ENCODE assay signal across 22 mouse cellular contexts in genomic region chr8:79048388-79049005, GRCm38 (mm10). TPM values are rescaled to one million over a fixed set of nuclear protein-coding genes. Genes with fewer than 3 reads are reported as not detected.
A peak's percentile ranks its signal among the peaks of the same experiment; 100 is the strongest.
DNase-seq lines count a peak whose midpoint lies in the region; ATAC-seq and TF ChIP-seq lines count a peak whose summit lies in the region.
"Had no signal": no experiment of that assay in that cellular context is flagged by ENCODE, and none has a peak within 500 bp of the region (broad histone marks: within the 10 kb centered on the region; RNA-seq: fewer than 3 reads in every experiment).

No protein-coding gene starts in this region.

- no peak overlapping the region for H3K9ac ChIP-seq in lung, postnatal 0 days (replicated peaks; ENCODE audit: low read depth)
- H3K9ac ChIP-seq in liver, embryonic 16.5 days (ENCODE audit: low read depth, low read length) = no peak overlapping the region
- H3K9ac ChIP-seq: forebrain, embryonic 13.5 days; heart, embryonic 15.5 days; hindbrain, embryonic 12.5 days; intestine, embryonic 15.5 days; lung, embryonic 15.5 days; midbrain, embryonic 12.5 days; neural tube, embryonic 13.5 days had no signal

- 51% methylated on average over 6 of the region's 6 CpGs for WGBS in kidney, adult 2 months
- 57% methylated on average over 6 of the region's 6 CpGs for WGBS in lung, postnatal 0 days
- 58% methylated on average over 6 of the region's 6 CpGs for WGBS in liver, embryonic 16.5 days (ENCODE audit: insufficient replicate concordance)

- peak; percentile 43 for DNase-seq in kidney, adult 2 months
- DNase-seq in kidney, adult 9 months = no peak
- peak; percentile 50 for DNase-seq in lung, postnatal 0 days (ENCODE audit: low spot score)
- DNase-seq in lung, postnatal 4 days = no peak
- no peak for DNase-seq in heart, postnatal 14 days
- no peak for DNase-seq in embryo, embryonic 10.5 days (ENCODE audit: low spot score)
- DNase-seq: adrenal gland, adult 8-10 months; cerebellum, adult 2 months; cerebellum, postnatal 14 days; gastrocnemius, postnatal 10 days; heart, postnatal 36 days; lung, postnatal 36 days had no signal

- no peak overlapping the region for H3K4me2 ChIP-seq in lung, postnatal 0 days (replicated peaks; ENCODE audit: low read depth, low read length)
- no peak overlapping the region for H3K4me2 ChIP-seq in liver, embryonic 16.5 days (ENCODE audit: low read depth, low read length)
- H3K4me2 ChIP-seq: forebrain, embryonic 13.5 days; heart, embryonic 15.5 days; hindbrain, embryonic 12.5 days; intestine, embryonic 15.5 days; lung, embryonic 15.5 days; midbrain, embryonic 12.5 days; neural tube, embryonic 13.5 days had no signal

- no peaks in the 10 kb centered on the region for H3K9me3 ChIP-seq in lung, postnatal 0 days (ENCODE audit: low read length)
- no peaks in the 10 kb centered on the region for H3K9me3 ChIP-seq in liver, embryonic 16.5 days (replicated peaks; ENCODE audit: control insufficient read depth, low read length)
- H3K9me3 ChIP-seq: forebrain, embryonic 13.5 days; heart, embryonic 15.5 days; hindbrain, embryonic 12.5 days; intestine, embryonic 15.5 days; lung, embryonic 15.5 days; megakaryocyte, embryonic 14.5 days; midbrain, embryonic 12.5 days; neural tube, embryonic 13.5 days had no signal

- intact Hi-C loops in heart, postnatal 14 days (cut with DNase I) = no loop called here

- H3K27me3 ChIP-seq in kidney, adult 2 months (replicated peaks; ENCODE audit: control insufficient read depth, insufficient read depth, low read length) = no peaks in the 10 kb centered on the region
- no peaks in the 10 kb centered on the region for H3K27me3 ChIP-seq in lung, postnatal 0 days (replicated peaks; ENCODE audit: insufficient read depth, low read length)
- no peaks in the 10 kb centered on the region for H3K27me3 ChIP-seq in liver, embryonic 16.5 days (ENCODE audit: control insufficient read depth, insufficient read depth, low read depth, low read length)
- H3K27me3 ChIP-seq: forebrain, embryonic 13.5 days; heart, embryonic 15.5 days; hindbrain, embryonic 12.5 days; intestine, embryonic 15.5 days; lung, embryonic 15.5 days; megakaryocyte, embryonic 14.5 days; midbrain, embryonic 12.5 days; neural tube, embryonic 13.5 days had no signal

- TF ChIP-seq POLR2A in kidney, adult 2 months (IDR thresholded peaks at IDR 0.05; ENCODE audit: low read depth, low read length) = no peak

- H3K36me3 ChIP-seq in kidney, adult 2 months (ENCODE audit: control insufficient read depth, insufficient read depth, low read length) = no peaks in the 10 kb centered on the region
- H3K36me3 ChIP-seq in lung, postnatal 0 days (ENCODE audit: insufficient read depth, low read length) = no peaks in the 10 kb centered on the region
- no peaks in the 10 kb centered on the region for H3K36me3 ChIP-seq in liver, embryonic 16.5 days (ENCODE audit: control insufficient read depth, insufficient read depth)
- H3K36me3 ChIP-seq: heart, embryonic 15.5 days; intestine, embryonic 15.5 days; lung, embryonic 15.5 days had no signal

- no peak overlapping the region for H3K27ac ChIP-seq in kidney, adult 2 months (ENCODE audit: insufficient read depth, low read depth, low read length)
- no peak overlapping the region for H3K27ac ChIP-seq in lung, postnatal 0 days (ENCODE audit: low read length)
- 0 out of 2 replicates have a peak overlapping the region, but pooled peaks have one; percentile 23 for H3K27ac ChIP-seq in liver, embryonic 16.5 days (ENCODE audit: low read length)
- H3K27ac ChIP-seq: forebrain, embryonic 13.5 days; heart, embryonic 15.5 days; hindbrain, embryonic 12.5 days; hindbrain, postnatal 0 days; intestine, embryonic 15.5 days; lung, embryonic 15.5 days; midbrain, embryonic 12.5 days; neural tube, embryonic 13.5 days had no signal

- TF ChIP-seq CTCF in kidney, adult 2 months (conservative IDR thresholded peaks at IDR 0.05; ENCODE audit: insufficient read depth, insufficient read length, low read depth, low read length) = no peak
- TF ChIP-seq CTCF in lung, postnatal 0 days (IDR thresholded peaks at IDR 0.05) = no peak

- no peak for TF ChIP-seq EP300 in lung, postnatal 0 days (IDR thresholded peaks at IDR 0.05)

- H3K4me1 ChIP-seq in kidney, adult 2 months (ENCODE audit: control insufficient read depth, insufficient read depth, low read length) = peaks cover 4% of the 10 kb centered on the region; the same call in 1 of the 2 replicates
- H3K4me1 ChIP-seq in lung, postnatal 0 days (ENCODE audit: insufficient read depth, low read depth, low read length) = no peaks in the 10 kb centered on the region
- no peaks in the 10 kb centered on the region for H3K4me1 ChIP-seq in liver, embryonic 16.5 days (ENCODE audit: control insufficient read depth, low read depth, low read length)
- H3K4me1 ChIP-seq: forebrain, embryonic 13.5 days; hindbrain, embryonic 12.5 days; lung, embryonic 15.5 days; midbrain, embryonic 12.5 days; neural tube, embryonic 13.5 days had no signal

- H3K4me3 ChIP-seq in kidney, adult 2 months (ENCODE audit: insufficient read depth, low read depth, low read length) = no peak overlapping the region
- no peak overlapping the region for H3K4me3 ChIP-seq in lung, postnatal 0 days (ENCODE audit: low read depth, low read length)
- H3K4me3 ChIP-seq in liver, embryonic 16.5 days (ENCODE audit: low read depth, low read length) = no peak overlapping the region
- H3K4me3 ChIP-seq: forebrain, embryonic 13.5 days; heart, embryonic 15.5 days; hindbrain, embryonic 12.5 days; intestine, embryonic 15.5 days; lung, embryonic 15.5 days; megakaryocyte, embryonic 14.5 days; midbrain, embryonic 12.5 days; neural tube, embryonic 13.5 days had no signal

- peak; percentile 86 for ATAC-seq in lung, postnatal 0 days
- ATAC-seq in liver, embryonic 16.5 days (ENCODE audit: low read depth) = peak; percentile 88
- ATAC-seq: forebrain, embryonic 13.5 days; hindbrain, postnatal 0 days; intestine, embryonic 15.5 days had no signal

RNA-seq across cellular contexts. Expression of gene Zfp827, which starts 20.3 kb away (rescaled TPM):
- 9.6 and 11.4 TPM in 2 replicates for polyA plus RNA-seq in kidney, adult 2 months (2012; rRNA removed)
- polyA plus RNA-seq in lung, postnatal 0 days (2015; fragmentation: Nextera tagmentation; extraction: Ambion mirVana) = 3.4 and 4.2 TPM in 2 replicates
- 0.65 and 0.66 TPM in 2 replicates for polyA plus RNA-seq in liver, embryonic 16.5 days (2015; fragmentation: Nextera tagmentation; extraction: Ambion mirVana)
- 10 to 100 TPM; 18.4 to 20.2 TPM for total RNA-seq in heart, postnatal 14 days (2021)

Comparison
In these comparisons a context has a peak if more than half of its experiments do, and no peak if none do; other contexts are left out.
1. DNase-seq: peak in kidney, adult 2 months (single experiment) and lung, postnatal 0 days (single experiment); none in kidney, adult 9 months (single experiment), lung, postnatal 4 days (0 of 2), heart, postnatal 14 days (0 of 2) and embryo, embryonic 10.5 days (single experiment).